Mouse (Mus musculus) lung, postnatal 25 days (tissue): Measurements from ENCODE around the gene Reg3g.
"Not testable (repeated sequence)": the region's sequence is repeated elsewhere in the genome, so short reads cannot be mapped to it uniquely, and the experiment has no call there.

Experiments
- DNase-seq: peaks from one replicate; pipeline ENCODE4 v3.0.0; 2022; ENCODE audit warnings: low spot score

Gene Reg3g

GRCm38 (mm10) chr6:78468772-78469171 is at the start of gene Reg3g:
Gene Reg3g, minus strand, starts transcription at chr6:78468872.
- no peak for DNase-seq

GRCm38 (mm10) chr6:78515777-78516446 is 47.2 kb upstream of the Reg3g start:
- no peak for DNase-seq

GRCm38 (mm10) chr6:78512833-78513232 is 44.2 kb upstream of the Reg3g start:
- peak; percentile 5 for DNase-seq

- no peak for DNase-seq
Measured at GRCm38 (mm10) chr6:78510173-78510900, 41.7 kb upstream of the Reg3g start.

GRCm38 (mm10) chr6:78505745-78506144 is 37.1 kb upstream of the Reg3g start:
- no peak for DNase-seq

- no peak for DNase-seq
Measured at GRCm38 (mm10) chr6:78494633-78495032, 26.0 kb upstream of the Reg3g start.

GRCm38 (mm10) chr6:78469287-78469686 is 615 bp upstream of the Reg3g start:
- DNase-seq, result no peak

- DNase-seq, result no peak
Measured at GRCm38 (mm10) chr6:78463266-78463665, 5.4 kb downstream of the Reg3g start.

- DNase-seq, result no peak
Measured at GRCm38 (mm10) chr6:78462360-78462759, 6.3 kb downstream of the Reg3g start.

- DNase-seq, result no peak
Measured at GRCm38 (mm10) chr6:78460191-78460825, 8.4 kb downstream of the Reg3g start.

- DNase-seq, result no peak
Measured at GRCm38 (mm10) chr6:78452804-78453203, 15.9 kb downstream of the Reg3g start.

- no peak for DNase-seq
Measured at GRCm38 (mm10) chr6:78448409-78448808, 20.3 kb downstream of the Reg3g start.

GRCm38 (mm10) chr6:78447202-78447601 is 21.5 kb downstream of the Reg3g start:
- DNase-seq, result no peak

GRCm38 (mm10) chr6:78425497-78425896 is 43.2 kb downstream of the Reg3g start:
- DNase-seq, result no peak

GRCm38 (mm10) chr6:78422411-78422810 is 46.3 kb downstream of the Reg3g start, which contains the start of gene Reg1:
Gene Reg1, plus strand, starts transcription at chr6:78422711.
- DNase-seq, result not testable (repeated sequence)
